Mouse (Mus musculus): ENCODE data around the gene Olfr467. TPM values are rescaled to one million over a fixed set of nuclear protein-coding genes. Genes with fewer than 3 reads are reported as not detected.
"Not testable (repeated sequence)": the region's sequence is repeated elsewhere in the genome, so short reads cannot be mapped to it uniquely, and the experiment has no call there.

Olfr467 gene
- not detected for total RNA-seq (2021)
- long read RNA-seq, experiment 1, result 0 reads
- long read RNA-seq, experiment 2, result 0 reads

- DNase-seq, result no peak
- intact Hi-C loops (cut with DNase I), result no loop called here
These were observed at the start of gene Olfr467 for GRCm38 (mm10) chr7:107811963-107812362. Olfr467 (plus strand) TSS chr7:107812263.

- no peak for DNase-seq
- intact Hi-C loops (cut with DNase I), result loop anchor here (10.0 kb wide), 1 partner anchor 556 kb away; no protein-coding TSS in a partner anchor
These were observed 41.3 kb upstream of the Olfr467 start for GRCm38 (mm10) chr7:107770812-107771211.

GRCm38 (mm10) chr7:107778216-107778615 is 33.8 kb upstream of the Olfr467 start:
- intact Hi-C loops (cut with DNase I), result loop anchor here (10.0 kb wide), 1 partner anchor 563 kb away; no protein-coding TSS in a partner anchor
- DNase-seq, result no peak

- intact Hi-C loops (cut with DNase I), result loop anchor here (10.0 kb wide), 1 partner anchor 565 kb away; no protein-coding TSS in a partner anchor
- no peak for DNase-seq
These were observed 32.5 kb upstream of the Olfr467 start for GRCm38 (mm10) chr7:107779611-107780010.

- no peak for DNase-seq
- intact Hi-C loops (cut with DNase I), result no loop called here
These were observed 24.0 kb upstream of the Olfr467 start for GRCm38 (mm10) chr7:107787977-107788620.

- no peak for DNase-seq
- intact Hi-C loops (cut with DNase I), result no loop called here
These were observed 15.6 kb upstream of the Olfr467 start for GRCm38 (mm10) chr7:107796500-107796899.

- no peak for DNase-seq
- intact Hi-C loops (cut with DNase I), result no loop called here
These were observed 11.0 kb upstream of the Olfr467 start, which contains the start of gene Ovch2 for GRCm38 (mm10) chr7:107801108-107801507. Ovch2 (minus strand) TSS chr7:107801208.

GRCm38 (mm10) chr7:107802138-107802537 is 9.9 kb upstream of the Olfr467 start:
- DNase-seq, result no peak
- intact Hi-C loops (cut with DNase I), result no loop called here

GRCm38 (mm10) chr7:107819442-107819841 is 7.4 kb downstream of the Olfr467 start:
- intact Hi-C loops (cut with DNase I), result no loop called here
- DNase-seq, result no peak

GRCm38 (mm10) chr7:107823867-107824266 is 11.8 kb downstream of the Olfr467 start:
- intact Hi-C loops (cut with DNase I), result loop anchor here (10.0 kb wide), 1 partner anchor 1211 kb away; no protein-coding TSS in a partner anchor
- not testable (repeated sequence) for DNase-seq

GRCm38 (mm10) chr7:107825441-107825840 is 13.4 kb downstream of the Olfr467 start, which contains the start of gene Olfr469:
Olfr469 (minus strand) TSS chr7:107825541.
- intact Hi-C loops (cut with DNase I), result loop anchor here (10.0 kb wide), 1 partner anchor 1209 kb away; no protein-coding TSS in a partner anchor
- DNase-seq, result not testable (repeated sequence)

- intact Hi-C loops (cut with DNase I), result no loop called here
- no peak for DNase-seq
These were observed 29.7 kb downstream of the Olfr467 start for GRCm38 (mm10) chr7:107841719-107842118.

GRCm38 (mm10) chr7:107847390-107847789 is 35.3 kb downstream of the Olfr467 start, which contains the start of gene Olfr470:
Olfr470 (minus strand) TSS chr7:107847490.
- DNase-seq; intact Hi-C loops (cut with DNase I): not testable (repeated sequence)

Other genes with a start within 250 kb of the Olfr467 start
- 1 to 10 TPM; 1.8 to 2.3 TPM for gene Olfml1, start 244.8 kb upstream of the Olfr467 start, total RNA-seq (2021)
- 10 to 100 TPM in 1 of 2 experiments, 1 to 10 TPM in 1; 9.4 to 12.0 TPM for gene Ppfibp2, start 217.1 kb upstream of the Olfr467 start, total RNA-seq (2021)
- gene 5330417H12Rik, start 187.1 kb upstream of the Olfr467 start, total RNA-seq (2021), result not detected
- under 1 TPM; 0.23 to 0.30 TPM for gene Cyb5r2, start 54.2 kb upstream of the Olfr467 start, total RNA-seq (2021)
- gene Ovch2, start 11.1 kb upstream of the Olfr467 start, total RNA-seq (2021), result not detected
- gene Olfr469, start 13.3 kb downstream of the Olfr467 start, total RNA-seq (2021), result not detected
- gene Olfr470, start 35.2 kb downstream of the Olfr467 start, total RNA-seq (2021), result not detected
- gene Olfr472, start 85.6 kb downstream of the Olfr467 start, total RNA-seq (2021), result not detected
- gene Olfr473, start 118.2 kb downstream of the Olfr467 start, total RNA-seq (2021), result not detected
- gene Olfr474, start 142.4 kb downstream of the Olfr467 start, total RNA-seq (2021), result not detected
- gene Olfr476, start 152.5 kb downstream of the Olfr467 start, total RNA-seq (2021), result not detected
- gene Olfr477, start 174.4 kb downstream of the Olfr467 start, total RNA-seq (2021), result not detected
- not detected for gene Olfr478, start 221.7 kb downstream of the Olfr467 start, total RNA-seq (2021)
- not detected for gene Olfr479, start 238.4 kb downstream of the Olfr467 start, total RNA-seq (2021)

Measured in gastrocnemius, postnatal 36 days (tissue).